Mouse (Mus musculus) layer of hippocampus, postnatal 10 days (tissue): Measurements from ENCODE around the gene Cyb5r2. TPM values are rescaled to one million over a fixed set of nuclear protein-coding genes. Genes with fewer than 3 reads are reported as not detected.

Source experiments
- DNase-seq, 2 experiments: peaks; one replicate each; pipeline ENCODE4 v3.0.0; 2021; ENCODE audit warnings: low spot score in 2 of 2
- long read RNA-seq: library from polyadenylated mRNA; stranded (forward); transcript quantifications from one replicate; pipeline ENCODE4 v2.0.0, GENCODE M21; 2023
- total RNA-seq, 2 experiments: library from RNA; stranded (reverse); gene quantifications; 2 replicates each; pipeline ENCODE4 v1.2.3; 2021

Gene Cyb5r2
- total RNA-seq = under 1 TPM in 1 of 2 experiments, not detected in 1; 0.30 TPM
- long read RNA-seq = 0 reads

DNA sequence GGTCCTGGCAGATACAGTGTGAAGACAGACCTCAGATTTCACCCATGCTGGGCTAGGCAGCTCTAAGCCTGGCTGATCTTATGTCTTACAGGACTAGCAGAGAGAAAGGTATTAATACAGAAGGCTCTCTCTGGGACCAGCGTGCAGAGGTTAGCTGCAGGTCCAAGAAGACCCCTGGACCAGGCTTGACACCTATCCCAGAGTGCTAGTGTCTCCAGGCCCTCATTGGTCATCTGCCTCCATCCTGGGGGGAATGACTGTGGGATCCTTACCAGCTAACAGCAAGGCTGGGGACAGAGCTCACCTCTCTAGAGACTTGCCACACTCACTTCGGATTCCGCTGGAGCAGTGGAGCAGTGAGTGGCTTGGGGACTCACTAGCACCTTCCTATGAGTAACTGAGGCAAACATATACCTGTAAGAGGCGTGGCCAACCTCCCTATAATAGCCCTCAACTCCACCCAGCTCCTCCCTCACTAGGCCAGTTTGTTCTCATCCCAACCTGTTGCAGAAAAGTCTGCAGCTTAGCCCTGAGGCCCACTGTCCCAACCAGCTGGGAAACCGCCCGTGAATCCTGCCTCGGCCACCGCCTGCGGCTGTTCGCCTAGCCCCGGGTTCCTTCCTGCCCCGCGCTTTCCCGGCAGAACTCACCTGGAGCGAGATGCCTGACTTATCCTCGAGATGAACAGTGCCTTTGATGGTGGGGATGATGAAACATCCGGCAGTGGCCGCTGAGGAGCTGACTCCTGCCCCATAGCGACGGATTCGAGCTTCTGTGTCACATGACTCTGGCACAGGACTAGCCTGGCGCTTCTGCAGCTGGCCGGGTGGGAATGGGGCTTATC, at the start of gene Cyb5r2:
Cyb5r2 (minus strand) TSS at position 725 of the 844 bp plus-strand sequence.
- peak in 1 of 2 experiments; percentile 26 for DNase-seq

GRCm38 (mm10) chr7:107802138-107802537, 44.3 kb upstream of the Cyb5r2 start:
- DNase-seq = no peak

DNA sequence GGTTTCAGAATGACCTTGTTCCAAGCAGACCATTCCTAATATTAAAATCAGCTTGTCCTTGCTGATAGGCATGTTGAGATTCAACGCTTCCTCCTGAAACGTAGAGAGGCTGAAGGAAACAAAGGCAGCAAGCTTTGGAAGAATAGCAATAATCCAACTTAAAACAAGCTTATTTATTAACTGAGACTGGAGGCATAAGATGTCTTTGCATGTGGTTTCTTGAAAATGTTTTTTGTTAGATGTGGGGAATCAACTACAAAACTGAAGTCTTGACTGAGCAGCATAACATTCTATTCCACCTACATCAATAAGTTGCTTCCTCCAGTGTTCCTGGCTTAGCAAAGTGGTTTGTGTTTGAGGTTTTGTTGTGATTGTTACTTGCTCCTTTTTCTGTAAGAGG, 43.3 kb upstream of the Cyb5r2 start, which contains the start of gene Ovch2:
Ovch2 (minus strand) TSS at position 101 of the 400 bp plus-strand sequence.
- DNase-seq = no peak

- no peak for DNase-seq
Observed at GRCm38 (mm10) chr7:107796500-107796899, 38.7 kb upstream of the Cyb5r2 start.

DNA sequence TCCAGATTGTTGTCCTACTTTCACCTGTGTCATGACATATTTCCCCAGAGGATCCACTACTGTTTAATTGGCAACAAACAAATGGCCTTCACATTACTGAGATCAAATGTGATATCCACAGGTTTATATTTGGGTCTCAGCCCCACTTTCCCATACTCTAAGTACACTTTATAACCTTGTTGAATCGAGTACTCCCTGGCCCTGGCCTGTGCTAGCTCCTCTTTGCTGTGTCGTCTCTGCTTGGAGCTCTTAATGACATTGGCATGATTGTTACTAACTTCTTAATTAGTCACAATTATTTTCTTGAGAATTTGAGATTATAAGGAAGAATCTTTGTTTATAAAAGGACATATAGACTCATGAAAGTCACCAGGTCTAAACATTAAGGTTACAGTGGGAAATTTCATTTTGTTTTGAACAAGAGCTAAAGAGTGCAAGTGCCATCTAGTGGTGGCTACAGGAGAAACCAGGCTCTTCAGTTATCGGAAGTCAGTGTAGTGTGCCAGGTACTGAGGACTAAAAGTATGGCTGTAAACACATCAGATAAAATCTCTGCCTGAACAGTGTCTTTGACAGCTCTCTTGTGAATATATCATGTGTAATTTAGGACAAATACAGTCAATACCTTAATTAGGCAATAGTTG, 30.3 kb upstream of the Cyb5r2 start:
- peak; percentile 11 to 17 for DNase-seq

GRCm38 (mm10) chr7:107779611-107780010, 21.8 kb upstream of the Cyb5r2 start:
- DNase-seq = no peak

GRCm38 (mm10) chr7:107778216-107778615, 20.4 kb upstream of the Cyb5r2 start:
- DNase-seq = no peak

- no peak for DNase-seq
Observed at GRCm38 (mm10) chr7:107770812-107771211, 13.0 kb upstream of the Cyb5r2 start.

DNA sequence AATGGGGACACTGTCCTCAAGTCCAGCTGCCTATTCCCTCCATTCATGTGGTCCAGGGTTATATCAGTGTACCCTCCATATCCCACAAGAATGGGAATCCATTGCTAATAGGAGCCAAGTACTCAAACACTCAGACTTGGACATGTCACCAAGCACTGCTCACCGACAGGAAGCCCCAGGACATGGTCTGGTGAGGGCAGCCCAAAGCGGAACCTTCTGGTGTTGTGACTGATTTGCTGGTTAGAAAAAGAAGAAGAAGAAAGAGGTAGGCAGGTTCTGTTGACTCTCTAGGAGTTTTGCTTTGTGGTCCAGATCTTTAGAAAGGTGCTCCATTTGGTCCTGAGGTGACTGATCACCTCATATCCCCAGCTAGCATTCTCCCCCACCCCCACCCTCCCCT, 1.1 kb downstream of the Cyb5r2 start:
- DNase-seq = no peak

DNA sequence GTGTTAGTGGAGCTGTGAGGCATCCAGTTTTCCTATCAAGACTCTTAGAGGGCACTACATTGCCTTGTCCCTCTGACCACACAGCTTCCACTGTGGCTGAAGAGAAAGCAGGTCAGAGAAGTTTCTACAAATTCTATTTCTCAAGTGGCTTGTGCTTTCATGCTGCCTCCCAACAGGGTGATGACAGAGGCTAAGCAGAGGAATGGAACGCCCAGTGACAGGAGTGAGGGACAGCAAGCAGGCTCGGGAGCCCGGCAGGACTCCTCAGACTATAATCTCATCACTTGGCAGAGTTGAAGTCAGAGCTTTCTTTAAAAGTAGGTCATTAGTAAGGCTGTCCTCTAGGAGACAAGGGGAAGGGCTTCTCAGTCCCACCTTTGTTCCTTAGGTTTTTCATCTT, 1.9 kb downstream of the Cyb5r2 start:
- DNase-seq = no peak

GRCm38 (mm10) chr7:107752031-107752520, 5.8 kb downstream of the Cyb5r2 start:
- no peak for DNase-seq

GRCm38 (mm10) chr7:107749721-107750120, 8.1 kb downstream of the Cyb5r2 start:
- no peak for DNase-seq

GRCm38 (mm10) chr7:107749270-107749669, 8.6 kb downstream of the Cyb5r2 start:
- DNase-seq = peak; percentile 52 to 62

DNA sequence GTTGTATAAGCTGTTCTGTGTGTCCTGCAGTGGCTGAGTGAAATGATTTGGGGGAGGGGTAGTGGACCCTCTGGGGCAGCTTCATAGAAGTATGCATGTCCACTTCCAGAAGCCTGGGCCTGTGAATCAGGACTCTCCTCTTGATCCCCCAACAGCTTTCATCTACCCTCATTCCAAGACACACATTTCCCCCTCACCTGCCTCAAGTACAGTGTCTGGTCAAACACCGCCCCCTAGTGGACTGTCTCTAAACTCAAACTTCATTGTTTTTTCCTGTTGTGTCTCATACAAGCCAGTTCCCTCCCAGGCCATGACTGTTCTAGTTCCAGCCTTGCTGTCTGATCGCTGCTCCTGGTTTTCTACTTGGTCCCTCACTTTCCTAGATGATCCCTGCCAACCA, 9.9 kb downstream of the Cyb5r2 start:
- peak; percentile 63 to 71 for DNase-seq

DNA sequence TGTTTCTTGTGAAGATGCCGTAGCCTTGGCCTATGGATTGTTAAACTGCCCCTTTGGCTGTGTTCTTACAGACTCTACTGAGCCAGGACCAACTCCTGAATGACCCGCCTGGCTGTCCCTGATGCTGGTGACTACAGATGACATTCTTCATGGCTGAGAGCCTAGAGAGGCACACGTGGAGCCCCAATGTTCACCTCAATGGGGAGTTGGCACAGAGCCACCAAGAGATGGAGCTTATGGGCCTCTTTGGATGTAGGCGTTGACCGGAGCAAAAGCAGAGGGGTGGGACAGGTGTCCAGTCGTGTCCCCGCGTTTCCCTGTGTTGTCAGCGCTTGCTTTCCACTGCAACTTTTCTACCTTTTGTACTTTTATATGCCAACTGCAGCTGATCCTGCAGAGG, 10.4 kb downstream of the Cyb5r2 start:
- no peak for DNase-seq

DNA sequence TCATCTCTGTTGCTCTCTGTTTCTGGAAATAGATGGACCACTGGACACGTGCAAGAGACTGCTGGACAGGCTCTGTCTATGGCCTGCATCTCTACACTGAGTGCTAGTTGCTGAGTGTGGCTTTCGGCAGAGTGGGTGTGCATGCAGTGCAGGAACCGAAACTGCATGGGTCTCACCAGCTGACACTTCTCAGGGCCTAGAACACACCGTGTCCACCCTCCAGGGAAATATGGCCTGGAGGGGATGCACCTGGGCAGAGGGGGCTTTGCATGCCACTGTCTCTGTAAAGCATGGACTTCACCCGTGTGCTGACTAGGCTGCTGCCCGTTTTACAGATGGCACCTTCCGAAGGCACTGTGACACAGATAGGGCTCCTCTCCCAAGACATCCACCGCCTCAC, 11.8 kb downstream of the Cyb5r2 start:
- no peak for DNase-seq

- no peak for DNase-seq
Observed at GRCm38 (mm10) chr7:107745111-107745510, 12.7 kb downstream of the Cyb5r2 start.

DNA sequence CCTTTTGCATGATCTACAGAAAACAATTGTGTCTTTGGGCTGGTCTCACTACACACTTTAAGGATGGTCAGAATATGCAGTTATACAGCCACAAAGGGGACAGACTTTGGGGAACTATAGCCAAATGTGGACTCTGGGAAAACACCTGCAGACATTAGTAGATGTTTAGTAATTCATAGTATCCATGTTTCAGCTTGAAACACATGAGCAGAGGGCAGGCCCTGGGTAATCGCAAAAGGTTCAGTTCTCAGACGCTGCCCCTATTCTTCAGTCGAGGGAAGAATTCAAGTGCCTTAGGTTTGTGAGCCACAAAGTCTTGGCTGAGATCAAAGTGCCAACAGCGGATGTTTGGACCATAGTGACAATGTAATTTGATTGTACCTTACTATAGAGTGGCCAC, 13.4 kb downstream of the Cyb5r2 start:
- DNase-seq = no peak

- no peak for DNase-seq
Observed at GRCm38 (mm10) chr7:107742963-107743465, 14.8 kb downstream of the Cyb5r2 start.

GRCm38 (mm10) chr7:107738726-107739125, 19.1 kb downstream of the Cyb5r2 start:
- DNase-seq = peak; percentile 46 to 68

- no peak for DNase-seq
Observed at GRCm38 (mm10) chr7:107733162-107733561, 24.7 kb downstream of the Cyb5r2 start.

DNA sequence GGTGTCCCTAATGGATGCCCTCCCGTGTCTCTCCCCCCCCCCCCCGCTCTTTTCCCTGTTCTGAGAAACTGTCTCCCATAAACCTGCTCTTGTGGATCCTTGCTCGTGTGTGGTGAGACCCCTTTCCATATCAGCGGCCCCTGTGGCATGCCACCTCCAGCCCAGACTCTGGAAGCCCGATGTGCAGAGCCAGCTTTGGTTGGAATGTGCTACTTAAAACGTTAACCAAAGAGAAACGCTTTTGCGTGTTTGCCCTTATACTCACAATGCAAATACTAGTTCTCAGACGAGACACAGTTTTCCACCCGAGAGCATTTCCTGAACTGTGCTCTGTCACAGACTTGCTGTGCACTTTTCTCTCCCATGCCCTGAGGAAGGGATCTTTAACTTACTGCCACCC, 27.2 kb downstream of the Cyb5r2 start:
- no peak for DNase-seq
